Mouse (Mus musculus): ENCODE measurements around the gene Lasp1. TPM values are rescaled to one million over a fixed set of nuclear protein-coding genes. Genes with fewer than 3 reads are reported as not detected.

The Lasp1 gene
- total and polyA plus RNA-seq, 3 experiments = 28.2 to 31.6 (median 31.1) TPM

- peak in 1 of 2 experiments; percentile 42 for DNase-seq
- H3K27ac ChIP-seq = peak within 1 kb of the TSS; percentile 78
Observed at GRCm38 (mm10) chr11:97840539-97840954, 41.7 kb downstream of the Lasp1 start, which contains the start of gene B230217C12Rik. Gene B230217C12Rik, plus strand, starts transcription at chr11:97840780.

DNA sequence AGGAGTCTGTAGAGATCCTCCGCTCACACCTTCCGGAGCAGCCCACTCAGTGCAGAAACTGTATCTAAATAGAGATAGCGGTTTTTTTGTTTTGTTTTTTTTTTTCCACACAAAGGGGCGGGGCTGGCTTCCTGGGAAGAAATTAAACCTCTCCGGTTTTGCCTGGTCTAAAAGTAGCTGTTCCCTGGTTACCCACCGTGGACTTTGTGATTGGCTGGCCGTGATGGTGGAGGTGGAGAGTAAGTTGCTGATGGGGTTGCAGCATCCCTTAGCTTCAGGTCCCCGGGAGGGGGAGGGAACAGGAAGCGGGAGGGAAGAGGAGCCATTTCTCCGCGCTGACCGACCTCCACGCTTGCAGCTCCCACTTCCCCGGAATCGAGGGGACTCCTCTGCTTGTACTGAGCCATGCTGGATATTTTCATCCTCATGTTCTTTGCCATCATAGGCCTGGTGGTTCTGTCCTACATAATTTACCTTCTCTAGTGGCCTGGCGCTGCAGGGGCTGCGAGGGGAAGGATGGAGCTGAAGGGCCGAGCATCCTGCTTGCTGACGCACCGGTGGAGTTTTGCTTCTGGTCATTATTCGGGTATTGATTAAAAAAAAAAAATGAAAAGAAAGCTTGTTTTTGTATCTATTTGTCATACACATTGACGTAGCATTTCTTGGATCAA lies 42.3 kb downstream of the Lasp1 start:
- Histone ChIP-seq H3K27ac (peak overlapping the region; percentile 78), H3K79me2 (replicated peaks; ENCODE audit: control insufficient read depth, insufficient read depth, low read length) (no peaks in the 10 kb centered on the region), H3K36me3 (ENCODE audit: control insufficient read depth, insufficient read depth, low read length) (no peaks in the 10 kb centered on the region), H3K27me3 (ENCODE audit: control insufficient read depth, insufficient read depth, low read length) (no peaks in the 10 kb centered on the region), H3K9ac (ENCODE audit: low read depth, low read length) (peak overlapping the region; percentile 45), H3K4me3 (peak overlapping the region; percentile 57), H3K4me1 (ENCODE audit: control insufficient read depth, insufficient read depth, low read length) (peaks cover 2% of the 10 kb centered on the region)
- WGBS = 8% methylated on average over 22 of the region's 22 CpGs
- TF ChIP-seq CTCF (IDR thresholded peaks at IDR 0.05) (no peak), POLR2A (IDR thresholded peaks at IDR 0.05; ENCODE audit: insufficient read depth, low read depth, low read length) (peak; percentile 67), EP300 (IDR thresholded peaks at IDR 0.05; ENCODE audit: insufficient read depth, low read depth, low read length) (no peak)
- peak; percentile 75 to 82 for DNase-seq
- intact Hi-C loops (cut with DNase I) = loop anchor here (2.0 kb wide), 2 partner anchors 40 to 44 kb away; partner anchors contain the start of gene Fbxo47

More at GRCm38 (mm10) chr11:97840539-97840954, 41.7 kb downstream of the Lasp1 start, which contains the start of gene B230217C12Rik:
- Histone ChIP-seq H3K79me2 (replicated peaks; ENCODE audit: control insufficient read depth, insufficient read depth, low read length) (no peaks in the 10 kb centered on the region), H3K4me3 (peak within 1 kb of the TSS; percentile 57), H3K4me1 (ENCODE audit: control insufficient read depth, insufficient read depth, low read length) (peaks cover 2% of the 10 kb centered on the region), H3K36me3 (ENCODE audit: control insufficient read depth, insufficient read depth, low read length) (no peaks in the 10 kb centered on the region), H3K27me3 (ENCODE audit: control insufficient read depth, insufficient read depth, low read length) (no peaks in the 10 kb centered on the region), H3K9ac (ENCODE audit: low read depth, low read length) (peak within 1 kb of the TSS; percentile 45)
- TF ChIP-seq POLR2A (IDR thresholded peaks at IDR 0.05; ENCODE audit: insufficient read depth, low read depth, low read length) (no peak), CTCF (IDR thresholded peaks at IDR 0.05) (peak; percentile 68), EP300 (IDR thresholded peaks at IDR 0.05; ENCODE audit: insufficient read depth, low read depth, low read length) (0 out of 2 replicates have a peak, but pooled peaks have one; percentile 18)
- intact Hi-C loops (cut with DNase I) = loop anchor here (2.0 kb wide), 2 partner anchors 40 to 44 kb away; partner anchors contain the start of gene Fbxo47
- 9% methylated on average over 6 of the region's 6 CpGs for WGBS

GRCm38 (mm10) chr11:97842001-97842400 lies 43.2 kb downstream of the Lasp1 start:
- DNase-seq = peak in 1 of 2 experiments; percentile 24
- H3K9ac ChIP-seq (ENCODE audit: low read depth, low read length) = no peak overlapping the region
- TF ChIP-seq POLR2A (IDR thresholded peaks at IDR 0.05; ENCODE audit: insufficient read depth, low read depth, low read length) = no peak
- TF ChIP-seq CTCF (IDR thresholded peaks at IDR 0.05) = no peak
- TF ChIP-seq EP300 (IDR thresholded peaks at IDR 0.05; ENCODE audit: insufficient read depth, low read depth, low read length) = no peak

GRCm38 (mm10) chr11:97850367-97850766 lies 51.6 kb downstream of the Lasp1 start:
- H3K4me3 ChIP-seq = no peak overlapping the region
- whole genome bisulfite sequencing = 44% methylated on average over 6 of the region's 6 CpGs
- no peak overlapping the region for H3K9ac ChIP-seq (ENCODE audit: low read depth, low read length)
- peak overlapping the region; percentile 71 for H3K27ac ChIP-seq
- TF ChIP-seq EP300 (IDR thresholded peaks at IDR 0.05; ENCODE audit: insufficient read depth, low read depth, low read length) (no peak), POLR2A (IDR thresholded peaks at IDR 0.05; ENCODE audit: insufficient read depth, low read depth, low read length) (no peak), CTCF (IDR thresholded peaks at IDR 0.05) (no peak)
- H3K36me3 ChIP-seq (ENCODE audit: control insufficient read depth, insufficient read depth, low read length) = no peaks in the 10 kb centered on the region
- intact Hi-C loops (cut with DNase I) = no loop called here
- H3K4me1 ChIP-seq (ENCODE audit: control insufficient read depth, insufficient read depth, low read length) = peaks cover 3% of the 10 kb centered on the region
- no peaks in the 10 kb centered on the region for H3K79me2 ChIP-seq (replicated peaks; ENCODE audit: control insufficient read depth, insufficient read depth, low read length)
- no peaks in the 10 kb centered on the region for H3K27me3 ChIP-seq (ENCODE audit: control insufficient read depth, insufficient read depth, low read length)
- DNase-seq = no peak

More at GRCm38 (mm10) chr11:97842001-97842400, 43.2 kb downstream of the Lasp1 start:
- Histone ChIP-seq H3K4me3 (no peak overlapping the region), H3K27me3 (ENCODE audit: control insufficient read depth, insufficient read depth, low read length) (no peaks in the 10 kb centered on the region), H3K79me2 (replicated peaks; ENCODE audit: control insufficient read depth, insufficient read depth, low read length) (no peaks in the 10 kb centered on the region), H3K4me1 (ENCODE audit: control insufficient read depth, insufficient read depth, low read length) (no peaks in the 10 kb centered on the region; the same call in 1 of the 2 replicates), H3K36me3 (ENCODE audit: control insufficient read depth, insufficient read depth, low read length) (no peaks in the 10 kb centered on the region), H3K27ac (no peak overlapping the region)
- 78% methylated on average over 4 of the region's 4 CpGs for WGBS
- intact Hi-C loops (cut with DNase I) = no loop called here

- intact Hi-C loops (cut with DNase I) = no loop called here
- Histone ChIP-seq H3K36me3 (ENCODE audit: control insufficient read depth, insufficient read depth, low read length) (no peaks in the 10 kb centered on the region), H3K4me3 (no peak overlapping the region), H3K79me2 (replicated peaks; ENCODE audit: control insufficient read depth, insufficient read depth, low read length) (no peaks in the 10 kb centered on the region), H3K9ac (ENCODE audit: low read depth, low read length) (no peak overlapping the region), H3K27ac (no peak overlapping the region), H3K27me3 (ENCODE audit: control insufficient read depth, insufficient read depth, low read length) (no peaks in the 10 kb centered on the region), H3K4me1 (ENCODE audit: control insufficient read depth, insufficient read depth, low read length) (peaks cover 3% of the 10 kb centered on the region)
- no peak for TF ChIP-seq CTCF (IDR thresholded peaks at IDR 0.05)
- TF ChIP-seq POLR2A (IDR thresholded peaks at IDR 0.05; ENCODE audit: insufficient read depth, low read depth, low read length) = no peak
- TF ChIP-seq EP300 (IDR thresholded peaks at IDR 0.05; ENCODE audit: insufficient read depth, low read depth, low read length) = no peak
- 90% methylated on average over 2 of the region's 2 CpGs for WGBS
- DNase-seq = no peak
Observed at GRCm38 (mm10) chr11:97851601-97852000, 52.8 kb downstream of the Lasp1 start.

GRCm38 (mm10) chr11:97855473-97855872 lies 56.7 kb downstream of the Lasp1 start:
- 89% methylated on average over 2 of the region's 2 CpGs for WGBS
- no peak for DNase-seq
- Histone ChIP-seq H3K4me1 (ENCODE audit: control insufficient read depth, insufficient read depth, low read length) (peaks cover 2% of the 10 kb centered on the region; the same call in 1 of the 2 replicates), H3K36me3 (ENCODE audit: control insufficient read depth, insufficient read depth, low read length) (no peaks in the 10 kb centered on the region), H3K27me3 (ENCODE audit: control insufficient read depth, insufficient read depth, low read length) (no peaks in the 10 kb centered on the region), H3K4me3 (no peak overlapping the region), H3K9ac (ENCODE audit: low read depth, low read length) (no peak overlapping the region), H3K27ac (no peak overlapping the region), H3K79me2 (replicated peaks; ENCODE audit: control insufficient read depth, insufficient read depth, low read length) (no peaks in the 10 kb centered on the region)
- no peak for TF ChIP-seq EP300 (IDR thresholded peaks at IDR 0.05; ENCODE audit: insufficient read depth, low read depth, low read length)
- no peak for TF ChIP-seq POLR2A (IDR thresholded peaks at IDR 0.05; ENCODE audit: insufficient read depth, low read depth, low read length)
- TF ChIP-seq CTCF (IDR thresholded peaks at IDR 0.05) = no peak
- intact Hi-C loops (cut with DNase I) = no loop called here
